Mouse (Mus musculus): Measurements from ENCODE around the gene Nsfl1c.
"Not testable (repeated sequence)": the region's sequence is repeated elsewhere in the genome, so short reads cannot be mapped to it uniquely, and the experiment has no call there.

Nsfl1c gene

DNA sequence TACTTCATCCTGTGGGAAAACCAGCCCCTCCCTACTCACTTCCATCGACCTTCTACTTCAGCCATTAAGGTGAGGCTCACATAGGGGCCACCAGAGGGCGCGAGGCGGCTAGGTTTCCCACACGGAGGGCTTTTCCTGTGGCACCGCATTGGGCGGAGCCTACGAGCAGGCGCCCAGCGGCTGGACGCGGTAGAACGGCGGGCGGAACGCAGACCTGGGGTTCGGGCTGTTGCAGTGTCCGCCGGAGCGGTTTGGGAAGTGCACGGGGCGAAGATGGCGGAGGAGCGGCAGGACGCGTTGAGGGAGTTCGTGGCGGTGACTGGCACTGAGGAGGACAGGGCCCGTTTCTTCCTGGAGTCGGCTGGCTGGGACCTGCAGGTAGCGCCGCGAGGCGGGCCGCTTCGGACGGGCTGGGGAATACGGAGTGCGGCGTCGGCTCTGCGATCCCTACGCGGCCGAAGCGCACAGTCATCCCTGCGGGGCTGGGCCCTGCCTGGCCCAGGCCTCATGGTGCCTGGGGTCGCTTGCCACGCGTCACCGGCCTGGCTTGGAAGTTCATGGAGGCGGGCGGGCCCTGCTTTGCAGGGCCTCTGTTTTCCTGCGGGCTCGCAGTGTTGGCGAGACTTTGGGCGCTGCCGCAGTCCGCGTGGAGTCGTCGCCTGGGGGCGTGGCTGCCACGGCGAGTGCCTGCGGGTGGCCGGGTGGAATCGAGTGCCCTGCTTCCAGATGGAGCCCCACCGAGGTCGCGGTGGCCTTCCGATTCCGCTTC is at the start of gene Nsfl1c:
Gene Nsfl1c, plus strand, starts transcription at position 148 of the 769 bp plus-strand sequence.
- peak; percentile 94 for DNase-seq (ENCODE audit: low read depth, low spot score)

GRCm38 (mm10) chr2:151476053-151476452 is 17.9 kb upstream of the Nsfl1c start, which contains the start of gene 4921509C19Rik:
Gene 4921509C19Rik (minus strand): TSS chr2:151476153.
- not testable (repeated sequence) for DNase-seq (ENCODE audit: low read depth, low spot score)

- no peak for DNase-seq (ENCODE audit: low read depth, low spot score)
Measured at GRCm38 (mm10) chr2:151486496-151486895, 7.5 kb upstream of the Nsfl1c start.

- no peak for DNase-seq (ENCODE audit: low read depth, low spot score)
Measured at GRCm38 (mm10) chr2:151498358-151498757, 4.4 kb downstream of the Nsfl1c start.

- DNase-seq (ENCODE audit: low read depth, low spot score), result no peak
Measured at GRCm38 (mm10) chr2:151500442-151501007, 6.5 kb downstream of the Nsfl1c start.

DNA sequence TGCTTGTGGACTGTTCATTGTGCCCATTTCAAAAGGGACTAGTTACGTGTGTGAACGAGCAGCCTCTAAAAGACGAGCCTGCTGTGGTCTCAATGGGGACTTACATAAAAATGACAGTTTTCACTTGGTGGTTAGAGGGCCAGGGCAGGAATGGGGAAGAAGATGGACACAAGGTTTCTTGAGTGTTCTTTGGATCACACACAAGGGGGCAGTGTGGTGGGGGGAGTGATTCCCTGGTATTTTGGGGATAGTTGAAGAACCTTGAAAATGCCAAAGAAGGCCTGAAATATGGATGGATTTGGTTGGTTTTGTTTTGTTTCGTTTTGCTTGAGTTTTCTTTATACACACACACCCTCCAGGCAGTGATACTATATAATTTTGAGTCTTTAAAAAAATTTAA is 10.2 kb downstream of the Nsfl1c start:
- DNase-seq (ENCODE audit: low read depth, low spot score), result no peak

DNA sequence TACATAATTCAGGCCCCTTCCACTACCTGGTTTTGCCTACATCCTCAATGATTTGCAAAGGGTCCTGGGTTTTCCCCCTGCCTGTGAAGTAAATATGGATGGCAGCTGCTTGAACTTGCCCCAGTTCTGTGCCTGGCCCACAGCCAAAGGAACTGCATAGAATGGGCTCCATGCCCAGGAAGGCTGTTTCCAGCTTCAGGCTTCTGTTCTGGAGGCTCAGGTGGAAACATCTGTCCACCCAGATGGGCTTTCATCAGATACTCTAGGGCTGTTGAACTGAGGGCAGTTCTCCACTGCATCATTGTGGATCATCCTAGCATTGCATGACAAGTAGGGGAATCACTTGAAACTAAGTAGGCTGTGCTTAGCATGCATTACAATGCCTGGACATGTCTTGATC is 18.2 kb downstream of the Nsfl1c start:
- no peak for DNase-seq (ENCODE audit: low read depth, low spot score)

DNA sequence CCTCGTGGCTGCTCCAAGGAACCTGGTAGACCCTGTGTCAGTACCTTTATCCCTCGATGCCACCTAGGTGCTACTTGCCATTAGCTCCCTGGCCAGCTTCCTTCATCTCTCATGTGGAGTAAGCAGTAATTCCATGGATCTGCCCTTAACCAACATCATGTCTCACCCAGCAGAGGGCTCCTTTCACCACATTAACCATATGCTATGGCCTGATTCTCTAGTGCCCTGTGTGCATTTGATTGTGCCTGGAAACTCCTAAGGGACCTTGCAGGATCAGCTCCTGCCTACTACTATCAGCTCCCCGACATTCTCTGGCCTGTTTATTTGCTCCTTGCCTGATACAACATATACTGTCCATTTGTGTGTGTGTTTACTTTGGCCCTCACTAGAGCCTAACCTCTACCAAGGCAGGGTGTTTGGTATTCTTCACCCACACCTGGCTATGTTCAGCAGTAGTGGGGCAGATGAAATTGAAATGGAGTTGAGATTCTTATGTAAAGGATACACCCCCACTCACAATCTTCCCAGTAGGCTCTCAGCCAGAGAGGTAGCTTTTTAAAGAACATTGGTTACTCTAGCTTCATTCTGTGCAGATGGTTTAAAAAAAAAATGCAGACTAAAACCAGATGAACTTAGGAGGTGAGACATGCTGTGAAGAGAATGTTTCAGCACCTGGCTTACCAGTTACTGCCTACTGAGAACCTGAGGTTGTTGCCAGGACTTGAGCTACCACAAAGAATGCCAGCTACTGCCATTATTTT is 19.7 kb downstream of the Nsfl1c start:
- DNase-seq (ENCODE audit: low read depth, low spot score), result no peak

GRCm38 (mm10) chr2:151519000-151519399 is 25.0 kb downstream of the Nsfl1c start:
- no peak for DNase-seq (ENCODE audit: low read depth, low spot score)

- DNase-seq (ENCODE audit: low read depth, low spot score), result peak; percentile 26
Measured at GRCm38 (mm10) chr2:151524324-151525041, 30.5 kb downstream of the Nsfl1c start.

DNA sequence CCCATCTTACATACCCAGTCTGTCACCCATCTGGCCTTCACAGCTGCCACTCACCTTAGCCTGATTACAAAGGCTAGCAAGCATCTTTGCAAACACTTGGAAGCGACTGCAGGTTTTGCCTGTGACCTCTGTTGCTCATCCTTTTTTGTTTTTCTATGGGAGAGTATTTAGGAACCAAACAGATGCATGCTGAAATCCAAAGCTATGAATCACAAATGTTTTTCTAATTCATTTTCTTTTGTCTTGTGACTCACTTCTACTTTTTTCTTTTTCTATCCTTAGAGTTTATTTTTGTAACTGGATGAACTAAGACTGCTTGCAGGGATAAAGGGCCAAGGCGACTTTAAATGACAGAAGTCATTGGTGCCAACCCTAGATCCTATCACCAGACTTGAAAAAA is 31.5 kb downstream of the Nsfl1c start:
- DNase-seq (ENCODE audit: low read depth, low spot score), result no peak

DNA sequence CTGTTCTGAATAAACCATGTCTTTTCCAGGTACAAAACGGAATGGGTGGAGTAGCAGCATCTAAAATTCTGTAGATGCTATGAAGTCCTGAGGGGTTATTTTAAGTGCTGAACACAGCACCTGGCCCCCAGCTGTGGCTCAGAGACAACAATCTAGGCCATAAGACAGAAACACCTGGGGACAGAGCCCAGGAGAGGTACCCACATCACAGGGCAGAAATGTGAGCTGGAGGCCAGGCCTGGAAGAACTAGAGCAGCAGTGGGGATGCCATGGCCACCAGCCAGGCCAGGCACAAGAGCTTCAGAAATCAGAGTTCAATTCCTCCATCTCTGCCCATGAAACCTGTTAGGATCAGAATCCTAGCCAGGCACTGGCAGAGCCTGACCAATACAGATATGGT is 34.1 kb downstream of the Nsfl1c start:
- DNase-seq (ENCODE audit: low read depth, low spot score), result no peak

GRCm38 (mm10) chr2:151529169-151529568 is 35.2 kb downstream of the Nsfl1c start:
- DNase-seq (ENCODE audit: low read depth, low spot score), result no peak

GRCm38 (mm10) chr2:151530378-151531230 is 36.6 kb downstream of the Nsfl1c start:
- DNase-seq (ENCODE audit: low read depth, low spot score), result peak; percentile 49

- no peak for DNase-seq (ENCODE audit: low read depth, low spot score)
Measured at GRCm38 (mm10) chr2:151533632-151534031, 39.6 kb downstream of the Nsfl1c start.

GRCm38 (mm10) chr2:151535961-151536617 is 42.1 kb downstream of the Nsfl1c start:
- no peak for DNase-seq (ENCODE audit: low read depth, low spot score)

DNA sequence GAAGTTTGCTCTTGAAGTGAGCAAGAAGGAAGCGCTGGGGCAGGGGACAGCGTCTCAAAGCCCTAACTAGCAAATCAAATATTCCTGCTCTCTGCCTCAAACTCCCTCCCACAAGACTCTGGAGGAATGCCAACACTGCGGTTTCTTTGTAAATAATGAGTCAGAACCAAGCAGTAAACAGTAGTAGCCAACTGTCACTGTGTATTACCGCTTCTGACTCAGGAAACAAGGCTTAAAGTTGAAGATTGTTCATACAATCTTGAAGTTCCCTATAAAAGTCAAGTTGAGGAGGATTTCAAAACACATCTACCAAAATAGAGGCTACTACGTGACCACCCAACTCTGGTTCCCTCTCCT is 42.6 kb downstream of the Nsfl1c start:
- DNase-seq (ENCODE audit: low read depth, low spot score), result peak; percentile 85

DNA sequence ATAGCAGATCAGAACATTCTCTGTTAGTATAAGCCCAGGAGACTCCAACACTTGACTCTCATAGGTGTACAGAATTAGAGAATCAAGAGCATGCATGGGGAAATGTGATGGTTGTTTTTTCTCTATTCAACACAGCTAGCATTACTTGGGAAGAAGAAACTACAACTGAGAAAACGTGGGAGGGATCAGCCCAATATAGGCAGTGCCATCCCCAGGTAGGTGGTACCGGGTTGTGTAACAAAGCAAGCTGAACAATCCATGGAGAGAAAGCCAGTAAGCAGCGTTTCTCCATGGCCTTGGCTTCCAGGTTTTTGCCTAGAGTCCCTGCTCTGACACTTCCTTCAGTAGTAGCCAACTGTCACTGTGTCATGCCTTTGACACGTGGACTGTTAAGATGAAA is 44.7 kb downstream of the Nsfl1c start:
- DNase-seq (ENCODE audit: low read depth, low spot score), result no peak

GRCm38 (mm10) chr2:151542323-151543062 is 48.5 kb downstream of the Nsfl1c start, which contains the start of gene Fkbp1a:
Gene Fkbp1a (plus strand): TSS chr2:151542483.
- DNase-seq (ENCODE audit: low read depth, low spot score), result peak; percentile 94
